Mouse (Mus musculus): ENCODE measurements around the gene Gm12185.

Gene Gm12185

DNA sequence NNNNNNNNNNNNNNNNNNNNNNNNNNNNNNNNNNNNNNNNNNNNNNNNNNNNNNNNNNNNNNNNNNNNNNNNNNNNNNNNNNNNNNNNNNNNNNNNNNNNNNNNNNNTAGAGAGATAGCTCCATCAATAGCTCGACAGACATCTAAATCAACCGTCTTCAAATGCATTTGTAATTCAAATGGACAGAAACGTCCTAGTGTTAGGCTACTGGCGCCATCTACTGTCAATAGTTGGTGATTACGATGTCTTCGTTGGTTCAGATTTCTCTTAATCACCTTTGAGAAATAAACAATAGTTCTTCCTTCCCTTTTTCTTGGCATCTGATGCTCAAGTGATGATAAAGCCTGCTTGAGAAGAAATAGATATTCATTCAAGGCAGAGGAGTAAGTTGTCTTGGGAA lies 133.0 kb downstream of the Gm12185 start:
- no peak for DNase-seq (ENCODE audit: low read depth, low spot score)
